12 mouse cellular contexts compared by ENCODE assay signal in genomic region chr2:103180298-103180927, GRCm38 (mm10).
"Had no signal": no experiment of that assay in that cellular context is flagged by ENCODE, and none has a peak within 500 bp of the region (broad histone marks: within the 10 kb centered on the region; RNA-seq: fewer than 3 reads in every experiment).

No protein-coding gene starts in this region.

- DNase-seq: kidney, adult 9 months; kidney, postnatal 36 days; lung, adult 2 months; lung, postnatal 36 days; thymus, postnatal 14 days had no signal

- H3K27ac ChIP-seq: kidney, postnatal 0 days; limb, embryonic 10.5 days; liver, embryonic 15.5 days; midbrain, embryonic 13.5 days; stomach, postnatal 0 days had no signal

- H3K27me3 ChIP-seq: liver, embryonic 15.5 days; midbrain, embryonic 13.5 days had no signal

- H3K4me2 ChIP-seq: liver, embryonic 11.5 days; liver, embryonic 15.5 days; midbrain, embryonic 13.5 days had no signal

- H3K9me3 ChIP-seq: limb, embryonic 10.5 days; liver, embryonic 15.5 days; midbrain, embryonic 13.5 days had no signal

- H3K9ac ChIP-seq: liver, embryonic 15.5 days; midbrain, embryonic 13.5 days had no signal

- H3K4me1 ChIP-seq: limb, embryonic 10.5 days; liver, embryonic 15.5 days; midbrain, embryonic 13.5 days had no signal

- ATAC-seq: lung, postnatal 0 days; midbrain, embryonic 13.5 days had no signal

- H3K4me3 ChIP-seq: limb, embryonic 10.5 days; liver, embryonic 15.5 days; midbrain, embryonic 13.5 days had no signal

- H3K36me3 ChIP-seq: limb, embryonic 10.5 days; liver, embryonic 15.5 days; midbrain, embryonic 13.5 days had no signal
